Mouse (Mus musculus) cortical plate, adult 2 months (tissue): ENCODE results near the gene Tspyl4. TPM values are rescaled to one million over a fixed set of nuclear protein-coding genes. Genes with fewer than 3 reads are reported as not detected.

Source experiments
- H3K27ac ChIP-seq: fragments of 200-500 bp; 2 replicates; pipeline ENCODE4 v1.5.1; 2012; ENCODE audit warnings: low read length, control low read depth, inconsistent platforms; ENCODE audit not compliant: insufficient read depth
- H3K4me1 ChIP-seq: fragments of 200-500 bp; 2 replicates; pipeline ENCODE4 v1.6.1; 2011; ENCODE audit warnings: low read length; ENCODE audit not compliant: control insufficient read depth, insufficient read depth
- H3K4me3 ChIP-seq: fragments of 200-500 bp; 2 replicates; pipeline ENCODE4 v1.5.1; 2011; ENCODE audit warnings: mild to moderate bottlenecking, low read length, control low read depth; ENCODE audit not compliant: insufficient read depth
- CTCF ChIP-seq: fragments of 200-500 bp; IDR thresholded peaks from 2 replicates; pipeline ENCODE4 v1.5.1; 2011; ENCODE audit warnings: mild to moderate bottlenecking, control low read depth, low read length; ENCODE audit not compliant: insufficient read depth; ENCODE audit errors: extremely low read depth
- POLR2A ChIP-seq: fragments of 200-500 bp; IDR thresholded peaks from 2 replicates; pipeline ENCODE4 v1.6.1; 2011; ENCODE audit warnings: mild to moderate bottlenecking, low read length, control low read depth; ENCODE audit not compliant: insufficient read depth; ENCODE audit errors: extremely low read depth
- polyA plus RNA-seq: library from polyadenylated mRNA; depleted of rRNA; stranded (reverse); fragments of >200 nt; gene quantifications from 2 replicates; pipeline ENCODE4 v1.2.3, GENCODE M21; 2012; rRNA removed

The Tspyl4 gene
- polyA plus RNA-seq, 1 experiment = 334 TPM

GRCm38 (mm10) chr10:34320809-34321208 lies 23.6 kb downstream of the Tspyl4 start:
- TF ChIP-seq CTCF = no peak
- no peak overlapping the region for H3K4me3 ChIP-seq
- peaks cover 2% of the 10 kb centered on the region for H3K4me1 ChIP-seq
- H3K27ac ChIP-seq = no peak overlapping the region

GRCm38 (mm10) chr10:34326701-34327100 lies 29.5 kb downstream of the Tspyl4 start:
- Histone ChIP-seq H3K27ac (no peak overlapping the region), H3K4me3 (no peak overlapping the region), H3K4me1 (peaks cover 2% of the 10 kb centered on the region; the same call in 1 of the 2 replicates)
- no peak for TF ChIP-seq POLR2A
- peak; percentile 51; the same call in 1 of the 2 replicates for TF ChIP-seq CTCF

GRCm38 (mm10) chr10:34327144-34327543 lies 29.9 kb downstream of the Tspyl4 start:
- TF ChIP-seq CTCF (no peak), POLR2A (no peak)
- H3K4me3 ChIP-seq = no peak overlapping the region
- peaks cover 2% of the 10 kb centered on the region; the same call in 1 of the 2 replicates for H3K4me1 ChIP-seq
- H3K27ac ChIP-seq = no peak overlapping the region

GRCm38 (mm10) chr10:34328310-34328709 lies 31.1 kb downstream of the Tspyl4 start:
- TF ChIP-seq CTCF (peak; percentile 68), POLR2A (no peak)
- H3K27ac ChIP-seq = no peak overlapping the region
- no peak overlapping the region for H3K4me3 ChIP-seq
- peaks cover 2% of the 10 kb centered on the region; the same call in 1 of the 2 replicates for H3K4me1 ChIP-seq

- H3K4me1 ChIP-seq = no peaks in the 10 kb centered on the region
- no peak overlapping the region for H3K4me3 ChIP-seq
- TF ChIP-seq POLR2A = no peak
- no peak for TF ChIP-seq CTCF
- H3K27ac ChIP-seq = no peak overlapping the region
Observed at GRCm38 (mm10) chr10:34341014-34341413, 43.8 kb downstream of the Tspyl4 start.

GRCm38 (mm10) chr10:34341886-34342285 lies 44.6 kb downstream of the Tspyl4 start:
- Histone ChIP-seq H3K4me1 (no peaks in the 10 kb centered on the region), H3K27ac (no peak overlapping the region), H3K4me3 (no peak overlapping the region)
- TF ChIP-seq CTCF (no peak), POLR2A (no peak)

Other genes with a start within 250 kb of the Tspyl4 start
- 2.0 and 2.4 TPM in 2 replicates for gene Calhm5, start 200.9 kb upstream of the Tspyl4 start, polyA plus RNA-seq
- gene Calhm6, start 169.5 kb upstream of the Tspyl4 start, polyA plus RNA-seq = 0.42 and 0.56 TPM in 2 replicates
- 2.7 and 2.8 TPM in 2 replicates for gene Dse, start 89.7 kb upstream of the Tspyl4 start, polyA plus RNA-seq
- 110 and 118 TPM in 2 replicates for gene Tspyl1, start 15.3 kb upstream of the Tspyl4 start, polyA plus RNA-seq
- 0.02 and 0.04 TPM in 2 replicates for gene Col10a1, start 92.5 kb downstream of the Tspyl4 start, polyA plus RNA-seq
- gene Nt5dc1, start 121.1 kb downstream of the Tspyl4 start, polyA plus RNA-seq = 1.9 and 2.4 TPM in 2 replicates
- 0.19 and 0.25 TPM in 2 replicates for gene Frk, start 186.0 kb downstream of the Tspyl4 start, polyA plus RNA-seq